Mouse (Mus musculus) lung, embryonic 16.5 days (tissue): ENCODE measurements around the gene Cryba4. TPM values are rescaled to one million over a fixed set of nuclear protein-coding genes. Genes with fewer than 3 reads are reported as not detected.

ENCODE experiments used
- ATAC-seq: fragments of 200-750 bp; cut with Nextera tagmentation; 2 replicates; pipeline ENCODE4 v1.8.0; 2017; ENCODE audit warnings: low read depth, mild to moderate bottlenecking, moderate library complexity
- H3K27ac ChIP-seq: fragments of 300-500 bp; sonication (generic); 2 replicates; pipeline ENCODE4 v1.5.1; 2014; ENCODE audit warnings: mild to moderate bottlenecking, control low read depth, low read length
- H3K27me3 ChIP-seq: fragments of 300-500 bp; sonication (generic); 2 replicates; pipeline ENCODE4 v1.6.1; 2014; ENCODE audit warnings: low read depth, low read length, mixed read lengths; ENCODE audit not compliant: control insufficient read depth, insufficient read depth
- H3K36me3 ChIP-seq: fragments of 300-500 bp; sonication (generic); 2 replicates; pipeline ENCODE4 v1.6.1; 2014; ENCODE audit warnings: low read length; ENCODE audit not compliant: control insufficient read depth, insufficient read depth
- H3K4me1 ChIP-seq: fragments of 300-500 bp; sonication (generic); replicated peaks from 2 replicates; pipeline ENCODE4 v1.6.1; 2014; ENCODE audit warnings: low read length, mixed read lengths; ENCODE audit not compliant: control insufficient read depth, insufficient read depth
- H3K4me2 ChIP-seq: fragments of 300-500 bp; sonication (generic); 2 replicates; pipeline ENCODE4 v1.6.1; 2014; ENCODE audit warnings: low read depth, low read length, control low read depth
- H3K4me3 ChIP-seq: fragments of 300-500 bp; sonication (generic); 2 replicates; pipeline ENCODE4 v1.5.1; 2014; ENCODE audit warnings: mild to moderate bottlenecking, low read length, control low read depth
- H3K9ac ChIP-seq: fragments of 300-500 bp; sonication (generic); 2 replicates; pipeline ENCODE4 v1.6.1; 2014; ENCODE audit warnings: low read length, control low read depth
- H3K9me3 ChIP-seq: fragments of 300-500 bp; sonication (generic); 2 replicates; pipeline ENCODE4 v1.6.1; 2016; ENCODE audit warnings: low read length; ENCODE audit not compliant: control insufficient read depth
- WGBS: fragments of 180-500 bp; shearing (Covaris S2); extraction: QIAGEN DNeasy Blood & Tissue Kit; methylation state at CpG from one replicate; pipeline ENCODE4 v1.1.7; 2014; 5-methylcytosine and 5-hydroxymethylcytosine counted together
- polyA plus RNA-seq: library from polyadenylated mRNA; unstranded; fragments of >200 nt; fragmentation: Nextera tagmentation; extraction: Ambion mirVana; gene quantifications from 2 replicates; pipeline ENCODE4 v1.2.1, GENCODE M21; 2015

Cryba4 gene
- polyA plus RNA-seq, 1 experiment from 2014 or later = 0.84 TPM

GRCm38 (mm10) chr5:112287652-112288051 is 35.3 kb upstream of the Cryba4 start:
- Histone ChIP-seq H3K4me1 (peaks cover 25% of the 10 kb centered on the region), H3K9me3 (no peaks in the 10 kb centered on the region), H3K27me3 (no peaks in the 10 kb centered on the region), H3K36me3 (no peaks in the 10 kb centered on the region), H3K27ac (no peak overlapping the region; the same call in 1 of the 2 replicates), H3K4me3 (no peak overlapping the region), H3K9ac (no peak overlapping the region), H3K4me2 (no peak overlapping the region)
- no peak for ATAC-seq
- WGBS = 78% methylated on average over 2 of the region's 2 CpGs

GRCm38 (mm10) chr5:112286984-112287641 is 34.8 kb upstream of the Cryba4 start:
- Histone ChIP-seq H3K4me1 (peaks cover 28% of the 10 kb centered on the region), H3K36me3 (no peaks in the 10 kb centered on the region), H3K9ac (no peak overlapping the region), H3K4me3 (no peak overlapping the region), H3K9me3 (no peaks in the 10 kb centered on the region), H3K4me2 (no peak overlapping the region), H3K27ac (no peak overlapping the region), H3K27me3 (no peaks in the 10 kb centered on the region)
- ATAC-seq = no peak
- 60% methylated on average over 11 of the region's 11 CpGs for WGBS

- Histone ChIP-seq H3K27me3 (no peaks in the 10 kb centered on the region), H3K4me3 (no peak overlapping the region), H3K9ac (no peak overlapping the region), H3K27ac (no peak overlapping the region), H3K9me3 (no peaks in the 10 kb centered on the region), H3K4me1 (peaks cover 31% of the 10 kb centered on the region), H3K4me2 (no peak overlapping the region), H3K36me3 (no peaks in the 10 kb centered on the region)
- no peak for ATAC-seq
- 76% methylated on average over 2 of the region's 2 CpGs for WGBS
Measured at GRCm38 (mm10) chr5:112286608-112286983, 34.3 kb upstream of the Cryba4 start.

GRCm38 (mm10) chr5:112285548-112286085 is 33.3 kb upstream of the Cryba4 start:
- 88% methylated on average over 7 of the region's 7 CpGs for WGBS
- Histone ChIP-seq H3K4me2 (no peak overlapping the region), H3K36me3 (no peaks in the 10 kb centered on the region), H3K9ac (no peak overlapping the region), H3K27me3 (no peaks in the 10 kb centered on the region), H3K9me3 (no peaks in the 10 kb centered on the region), H3K27ac (no peak overlapping the region), H3K4me1 (peaks cover 34% of the 10 kb centered on the region), H3K4me3 (no peak overlapping the region)
- no peak for ATAC-seq

- no peak for ATAC-seq
- no peak overlapping the region for H3K4me2 ChIP-seq
Measured at GRCm38 (mm10) chr5:112284203-112284582, 31.9 kb upstream of the Cryba4 start.

GRCm38 (mm10) chr5:112283543-112284202 is 31.4 kb upstream of the Cryba4 start:
- H3K4me3 ChIP-seq = no peak overlapping the region
- WGBS = 49% methylated on average over 10 of the region's 10 CpGs
- no peaks in the 10 kb centered on the region for H3K36me3 ChIP-seq
- peaks cover 26% of the 10 kb centered on the region for H3K4me1 ChIP-seq
- H3K27ac ChIP-seq = peak overlapping the region; percentile 80
- no peaks in the 10 kb centered on the region for H3K9me3 ChIP-seq
- H3K9ac ChIP-seq = no peak overlapping the region
- H3K4me2 ChIP-seq = no peak overlapping the region
- peak; percentile 58 for ATAC-seq
- no peaks in the 10 kb centered on the region for H3K27me3 ChIP-seq

More at GRCm38 (mm10) chr5:112284203-112284582, 31.9 kb upstream of the Cryba4 start:
- WGBS = 66% methylated on average over 7 of the region's 7 CpGs
- Histone ChIP-seq H3K27ac (peak overlapping the region; percentile 80), H3K9ac (0 out of 2 replicates have a peak overlapping the region, but pooled peaks have one; percentile 8), H3K4me1 (peaks cover 26% of the 10 kb centered on the region), H3K27me3 (no peaks in the 10 kb centered on the region), H3K9me3 (no peaks in the 10 kb centered on the region), H3K36me3 (no peaks in the 10 kb centered on the region), H3K4me3 (no peak overlapping the region)

- Histone ChIP-seq H3K27me3 (no peaks in the 10 kb centered on the region), H3K4me3 (no peak overlapping the region), H3K27ac (peak overlapping the region; percentile 80), H3K4me2 (no peak overlapping the region), H3K9me3 (no peaks in the 10 kb centered on the region), H3K36me3 (no peaks in the 10 kb centered on the region), H3K4me1 (peaks cover 27% of the 10 kb centered on the region), H3K9ac (no peak overlapping the region)
- WGBS = 55% methylated on average over 9 of the region's 9 CpGs
- ATAC-seq = no peak
Measured at GRCm38 (mm10) chr5:112282780-112283482, 30.6 kb upstream of the Cryba4 start.

- Histone ChIP-seq H3K27ac (peak overlapping the region; percentile 80; the same call in 1 of the 2 replicates), H3K9me3 (no peaks in the 10 kb centered on the region), H3K4me2 (no peak overlapping the region), H3K27me3 (no peaks in the 10 kb centered on the region), H3K9ac (no peak overlapping the region), H3K36me3 (no peaks in the 10 kb centered on the region), H3K4me3 (no peak overlapping the region), H3K4me1 (peaks cover 32% of the 10 kb centered on the region)
- 55% methylated on average over 6 of the region's 6 CpGs for WGBS
- ATAC-seq = no peak
Measured at GRCm38 (mm10) chr5:112282123-112282779, 29.9 kb upstream of the Cryba4 start.
